Mouse (Mus musculus): ENCODE measurements around the gene Hnrnph3.
A peak's percentile ranks its signal among the peaks of the same experiment; 100 is the strongest.

- TF ChIP-seq CTCF (conservative IDR thresholded peaks at IDR 0.05; ENCODE audit: insufficient read depth, insufficient read length, low read depth, low read length) (no peak), POLR2A (IDR thresholded peaks at IDR 0.05; ENCODE audit: low read depth, low read length) (peak; percentile 49)
Measured at GRCm38 (mm10) chr10:63023749-63024579, at the start of gene Hnrnph3, which contains the start of gene Pbld2.
